Mouse (Mus musculus) ES-E14 (cell line): ENCODE data around the gene Txndc11.

ENCODE experiments used
- HCFC1 ChIP-seq: IDR thresholded peaks from 2 replicates; pipeline ENCODE4 v1.6.1; 2012; ENCODE audit warnings: low read length, inconsistent platforms, borderline replicate concordance; ENCODE audit not compliant: insufficient read depth
- MAFK ChIP-seq: IDR thresholded peaks from 2 replicates; pipeline ENCODE4 v1.6.1; 2014; ENCODE audit warnings: mild to moderate bottlenecking, low read depth, low read length, inconsistent platforms; ENCODE audit not compliant: insufficient read depth

DNA sequence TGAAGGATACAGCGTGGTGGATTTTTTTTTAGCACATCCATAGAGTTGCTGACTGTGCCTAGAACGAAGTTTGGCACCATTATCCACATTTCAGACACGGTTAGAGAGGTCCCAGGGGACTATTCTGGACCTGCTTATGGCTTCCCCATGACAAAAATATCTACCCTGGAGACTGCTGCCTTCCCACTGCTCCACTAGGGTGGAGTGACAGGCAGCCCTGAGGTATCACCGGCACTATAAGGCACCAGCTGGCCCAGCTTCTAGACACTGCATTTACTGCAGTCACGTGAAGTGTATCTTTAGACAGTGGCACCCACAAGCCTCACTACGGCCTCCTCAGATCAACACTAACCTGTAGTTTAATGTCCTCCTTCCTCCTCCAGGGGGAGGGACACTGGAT lies 79.6 kb downstream of the Txndc11 start:
- TF ChIP-seq HCFC1 (no peak), MAFK (no peak)
